Mouse (Mus musculus) embryonic facial prominence, embryonic 13.5 days (tissue): ENCODE measurements around the gene Zap70. TPM values are rescaled to one million over a fixed set of nuclear protein-coding genes. Genes with fewer than 3 reads are reported as not detected.
A peak's percentile ranks its signal among the peaks of the same experiment; 100 is the strongest.

ENCODE experiments used
- ATAC-seq: fragments of 200-750 bp; cut with Nextera tagmentation; 2 replicates; pipeline ENCODE4 v1.8.0; 2017; ENCODE audit warnings: low read depth; ENCODE audit not compliant: insufficient number of reproducible peaks, insufficient read depth, low FRiP score, low TSS enrichment
- H3K27ac ChIP-seq: fragments of 300-500 bp; sonication (generic); 2 replicates; pipeline ENCODE4 v1.5.1; 2015; ENCODE audit warnings: moderate library complexity, mild to moderate bottlenecking, inconsistent platforms
- H3K27me3 ChIP-seq: fragments of 300-500 bp; sonication (generic); 2 replicates; pipeline ENCODE4 v1.6.1; 2015; ENCODE audit warnings: mild to moderate bottlenecking, inconsistent platforms
- H3K36me3 ChIP-seq: fragments of 300-500 bp; sonication (generic); 2 replicates; pipeline ENCODE4 v1.6.1; 2015; ENCODE audit warnings: mild to moderate bottlenecking, inconsistent platforms
- H3K4me1 ChIP-seq: fragments of 300-500 bp; sonication (generic); 2 replicates; pipeline ENCODE4 v1.6.1; 2015; ENCODE audit warnings: inconsistent platforms
- H3K4me2 ChIP-seq: fragments of 300-500 bp; sonication (generic); 2 replicates; pipeline ENCODE4 v1.6.1; 2015; ENCODE audit warnings: moderate library complexity, mild to moderate bottlenecking, inconsistent platforms
- H3K4me3 ChIP-seq: fragments of 300-500 bp; sonication (generic); 2 replicates; pipeline ENCODE4 v1.5.1; 2015; ENCODE audit warnings: mild to moderate bottlenecking, inconsistent platforms
- H3K9ac ChIP-seq: fragments of 300-500 bp; sonication (generic); 2 replicates; pipeline ENCODE4 v1.6.1; 2015; ENCODE audit warnings: mild to moderate bottlenecking, inconsistent platforms
- H3K9me3 ChIP-seq: fragments of 300-500 bp; sonication (generic); 2 replicates; pipeline ENCODE4 v1.6.1; 2016; ENCODE audit warnings: inconsistent platforms
- WGBS: fragments of 180-500 bp; shearing (Covaris S2); methylation state at CpG from one replicate; pipeline ENCODE4 v1.1.7; 2015; ENCODE audit warnings: mixed read lengths; 5-methylcytosine and 5-hydroxymethylcytosine counted together
- polyA plus RNA-seq: library from polyadenylated mRNA; unstranded; fragments of >200 nt; fragmentation: Nextera tagmentation; extraction: Ambion mirVana; gene quantifications from 2 replicates; pipeline ENCODE4 v1.2.1, GENCODE M21; 2015

The Zap70 gene
- polyA plus RNA-seq, 1 experiment from 2014 or later, result 0.62 TPM

- H3K4me3 ChIP-seq, result no peak overlapping the region
- H3K36me3 ChIP-seq, result no peaks in the 10 kb centered on the region
- no peaks in the 10 kb centered on the region for H3K9me3 ChIP-seq
- H3K27me3 ChIP-seq, result 0 out of 2 replicates have a peak, but pooled peaks cover 6% of the 10 kb centered on the region
- no peak for ATAC-seq
- WGBS, result 88% methylated on average over 13 of the region's 13 CpGs
- H3K27ac ChIP-seq, result no peak overlapping the region
- peaks cover 9% of the 10 kb centered on the region; the same call in 1 of the 2 replicates for H3K4me1 ChIP-seq
- H3K9ac ChIP-seq, result no peak overlapping the region
- no peak overlapping the region for H3K4me2 ChIP-seq
Measured at GRCm38 (mm10) chr1:36780793-36781192, 19.2 kb downstream of the Zap70 start.

- WGBS, result 81% methylated on average over 11 of the region's 11 CpGs
- ATAC-seq, result no peak
Measured at GRCm38 (mm10) chr1:36782476-36782875, 20.9 kb downstream of the Zap70 start.

DNA sequence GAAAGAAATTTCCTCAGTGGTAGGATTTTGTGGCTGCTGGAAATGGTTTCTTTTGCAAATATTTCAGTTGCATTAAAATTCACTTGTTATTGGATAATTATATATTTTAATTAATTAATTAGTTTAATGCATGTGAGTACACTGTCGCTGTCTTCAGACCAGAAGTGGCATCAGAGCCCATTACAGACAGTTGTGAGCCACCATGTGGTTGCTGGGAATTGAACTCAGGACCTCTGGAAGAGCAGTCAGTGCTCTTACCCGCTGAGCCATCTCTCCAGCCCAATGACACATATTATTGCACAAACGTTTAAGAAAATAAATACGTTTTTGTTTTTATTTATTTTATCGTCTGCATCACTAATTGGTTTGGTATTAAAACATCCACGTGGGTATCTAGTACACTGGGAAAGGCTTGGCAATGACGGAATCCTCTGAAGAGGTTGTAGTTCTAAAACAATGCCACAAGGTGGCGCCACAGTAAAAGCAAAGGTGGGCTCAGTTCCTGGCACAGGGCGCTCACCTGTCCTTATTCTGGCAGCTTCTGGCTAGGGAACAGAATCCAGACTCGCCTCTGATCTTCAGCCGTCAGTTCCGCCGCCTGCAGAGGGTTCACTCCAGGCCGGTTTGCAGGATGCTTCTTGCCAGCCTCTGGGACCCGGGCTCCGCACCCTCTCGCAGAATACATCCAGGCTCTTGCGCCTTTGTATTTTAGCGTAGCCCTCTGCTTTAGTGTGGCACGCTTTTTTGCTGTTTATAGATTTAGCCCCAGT, 23.0 kb downstream of the Zap70 start:
- Histone ChIP-seq H3K4me2 (peak overlapping the region; percentile 90), H3K9ac (peak overlapping the region; percentile 69), H3K4me1 (peaks cover 9% of the 10 kb centered on the region; the same call in 1 of the 2 replicates), H3K36me3 (no peaks in the 10 kb centered on the region), H3K4me3 (peak overlapping the region; percentile 46), H3K9me3 (no peaks in the 10 kb centered on the region), H3K27me3 (0 out of 2 replicates have a peak, but pooled peaks cover 6% of the 10 kb centered on the region), H3K27ac (no peak overlapping the region)
- ATAC-seq, result no peak
- 3% methylated on average over 20 of the region's 20 CpGs for WGBS

More at GRCm38 (mm10) chr1:36782476-36782875, 20.9 kb downstream of the Zap70 start:
- no peak overlapping the region for H3K4me2 ChIP-seq
- no peak overlapping the region for H3K4me3 ChIP-seq
- H3K27me3 ChIP-seq, result 0 out of 2 replicates have a peak, but pooled peaks cover 6% of the 10 kb centered on the region
- peaks cover 9% of the 10 kb centered on the region; the same call in 1 of the 2 replicates for H3K4me1 ChIP-seq
- no peak overlapping the region for H3K27ac ChIP-seq
- H3K9ac ChIP-seq, result no peak overlapping the region
- H3K9me3 ChIP-seq, result no peaks in the 10 kb centered on the region
- H3K36me3 ChIP-seq, result no peaks in the 10 kb centered on the region

DNA sequence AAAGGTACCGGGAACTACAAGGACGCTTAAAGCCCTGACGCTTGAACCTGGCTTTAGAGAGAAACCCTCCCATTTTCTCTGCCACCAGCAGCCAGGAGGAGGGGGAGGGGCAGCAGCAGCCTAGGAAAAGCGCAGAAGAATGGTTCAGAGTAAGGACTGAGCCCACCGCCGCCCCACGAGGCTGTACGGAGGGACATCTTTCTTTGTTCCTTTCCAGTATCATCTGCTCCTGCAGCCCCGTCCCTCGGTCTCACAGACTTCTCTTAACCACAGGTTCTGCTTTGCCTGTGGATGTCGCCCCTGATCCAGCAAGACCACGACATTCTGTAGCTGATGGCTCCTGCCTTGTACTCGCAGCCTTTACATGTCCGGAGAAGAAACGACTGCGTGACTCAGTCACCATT, 23.6 kb downstream of the Zap70 start:
- Histone ChIP-seq H3K4me1 (peaks cover 9% of the 10 kb centered on the region; the same call in 1 of the 2 replicates), H3K9ac (peak overlapping the region; percentile 69), H3K4me2 (peak overlapping the region; percentile 90), H3K9me3 (no peaks in the 10 kb centered on the region), H3K27ac (no peak overlapping the region), H3K27me3 (0 out of 2 replicates have a peak, but pooled peaks cover 6% of the 10 kb centered on the region), H3K36me3 (no peaks in the 10 kb centered on the region), H3K4me3 (peak overlapping the region; percentile 46)
- ATAC-seq, result no peak
- 3% methylated on average over 16 of the region's 16 CpGs for WGBS

DNA sequence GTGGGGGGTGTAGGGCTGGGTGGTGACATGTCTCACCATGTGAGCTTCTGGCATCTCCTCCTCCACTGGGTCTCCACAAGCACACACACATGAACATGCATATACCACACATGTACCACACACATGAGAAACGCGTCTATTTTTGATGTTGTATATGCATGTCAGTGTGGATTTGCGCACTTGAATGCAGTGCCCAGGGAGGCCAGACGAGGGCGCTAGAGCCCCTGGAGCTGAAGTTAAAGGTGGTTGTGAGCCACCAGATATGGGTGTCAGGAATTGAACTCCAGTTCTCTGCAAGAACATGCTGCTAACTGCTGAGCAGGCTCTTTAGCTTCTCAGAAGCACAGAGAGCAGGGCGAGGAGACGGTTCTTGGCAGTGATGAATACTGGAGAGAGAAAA, 24.8 kb downstream of the Zap70 start:
- no peak overlapping the region for H3K27ac ChIP-seq
- no peak for ATAC-seq
- 89% methylated on average over 7 of the region's 7 CpGs for WGBS
- H3K27me3 ChIP-seq, result 0 out of 2 replicates have a peak, but pooled peaks cover 6% of the 10 kb centered on the region
- no peak overlapping the region for H3K9ac ChIP-seq
- H3K4me3 ChIP-seq, result no peak overlapping the region
- no peaks in the 10 kb centered on the region for H3K9me3 ChIP-seq
- H3K36me3 ChIP-seq, result peaks cover 8% of the 10 kb centered on the region
- H3K4me2 ChIP-seq, result no peak overlapping the region
- H3K4me1 ChIP-seq, result peaks cover 9% of the 10 kb centered on the region; the same call in 1 of the 2 replicates

- peaks cover 9% of the 10 kb centered on the region; the same call in 1 of the 2 replicates for H3K4me1 ChIP-seq
Measured at GRCm38 (mm10) chr1:36789416-36789815, 27.8 kb downstream of the Zap70 start.

DNA sequence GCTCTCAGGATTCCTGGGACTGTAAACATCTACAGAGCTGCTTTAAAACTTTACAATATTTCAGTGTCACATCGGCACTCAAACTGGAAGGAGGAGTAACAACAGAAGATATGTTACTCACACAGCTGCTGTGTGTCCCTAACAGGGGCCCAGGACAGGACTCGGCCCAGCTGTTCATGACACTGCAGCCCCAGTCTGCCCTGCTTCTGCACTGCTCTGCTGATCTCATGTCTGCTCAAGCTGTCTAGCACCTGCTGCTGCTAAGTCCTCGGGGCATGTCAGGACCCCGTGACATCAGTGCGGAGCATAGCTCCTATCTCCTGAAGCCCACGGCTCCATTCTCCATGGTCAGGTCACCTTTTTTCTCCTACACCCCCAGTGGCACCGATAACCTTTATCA, 35.1 kb downstream of the Zap70 start:
- Histone ChIP-seq H3K27me3 (no peaks in the 10 kb centered on the region), H3K27ac (no peak overlapping the region), H3K36me3 (peaks cover 93% of the 10 kb centered on the region), H3K9me3 (no peaks in the 10 kb centered on the region), H3K9ac (no peak overlapping the region), H3K4me1 (no peaks in the 10 kb centered on the region), H3K4me2 (no peak overlapping the region), H3K4me3 (no peak overlapping the region)
- 90% methylated on average over 7 of the region's 7 CpGs for WGBS
- no peak for ATAC-seq

More at GRCm38 (mm10) chr1:36789416-36789815, 27.8 kb downstream of the Zap70 start:
- H3K36me3 ChIP-seq, result peaks cover 37% of the 10 kb centered on the region
- no peaks in the 10 kb centered on the region for H3K9me3 ChIP-seq
- no peak overlapping the region for H3K9ac ChIP-seq
- no peak for ATAC-seq
- no peak overlapping the region for H3K4me2 ChIP-seq
- no peak overlapping the region for H3K27ac ChIP-seq
- 68% methylated on average over 8 of the region's 8 CpGs for WGBS
- no peak overlapping the region for H3K4me3 ChIP-seq
- H3K27me3 ChIP-seq, result no peaks in the 10 kb centered on the region

- Histone ChIP-seq H3K9me3 (no peaks in the 10 kb centered on the region), H3K27me3 (no peaks in the 10 kb centered on the region), H3K36me3 (peaks cover 95% of the 10 kb centered on the region), H3K9ac (no peak overlapping the region), H3K4me2 (no peak overlapping the region), H3K4me3 (no peak overlapping the region), H3K27ac (no peak overlapping the region), H3K4me1 (no peaks in the 10 kb centered on the region)
- no peak for ATAC-seq
- WGBS, result 84% methylated on average over 10 of the region's 10 CpGs
Measured at GRCm38 (mm10) chr1:36797481-36797880, 35.9 kb downstream of the Zap70 start.

DNA sequence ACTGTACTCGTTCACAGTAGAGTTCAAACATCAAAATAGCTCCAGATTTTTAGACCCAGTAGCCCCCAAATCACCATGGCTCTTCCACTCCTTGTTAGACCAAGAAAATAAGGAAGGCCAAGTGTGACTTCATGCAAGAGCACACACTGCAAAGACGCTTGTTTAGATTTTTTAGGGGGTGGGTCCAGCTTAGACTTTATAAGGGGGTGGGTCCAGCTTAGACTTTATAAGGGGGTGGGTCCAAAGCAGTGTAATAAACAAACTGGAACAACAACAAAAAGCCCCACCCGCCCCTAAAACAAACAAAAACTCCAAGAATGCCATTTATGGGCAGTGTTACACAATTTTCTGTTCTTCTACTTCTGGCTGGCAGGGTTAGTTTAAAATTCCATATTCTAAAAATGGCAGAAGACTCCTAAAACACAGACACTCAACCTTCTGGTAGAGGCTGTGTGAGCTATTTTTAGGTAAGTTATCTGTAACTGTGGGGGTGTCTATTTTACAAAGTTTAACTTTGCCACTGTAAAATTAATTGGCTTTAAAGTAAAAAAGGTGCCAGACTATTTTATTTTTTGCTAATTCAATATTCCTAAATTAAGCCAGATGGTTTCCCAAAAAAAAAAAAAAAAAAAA, 38.9 kb downstream of the Zap70 start:
- WGBS, result 85% methylated on average over 3 of the region's 3 CpGs
- Histone ChIP-seq H3K27me3 (no peaks in the 10 kb centered on the region), H3K4me1 (no peaks in the 10 kb centered on the region), H3K36me3 (peaks cover 92% of the 10 kb centered on the region), H3K27ac (no peak overlapping the region), H3K9me3 (no peaks in the 10 kb centered on the region), H3K4me2 (no peak overlapping the region), H3K4me3 (no peak overlapping the region), H3K9ac (no peak overlapping the region)
- no peak for ATAC-seq

DNA sequence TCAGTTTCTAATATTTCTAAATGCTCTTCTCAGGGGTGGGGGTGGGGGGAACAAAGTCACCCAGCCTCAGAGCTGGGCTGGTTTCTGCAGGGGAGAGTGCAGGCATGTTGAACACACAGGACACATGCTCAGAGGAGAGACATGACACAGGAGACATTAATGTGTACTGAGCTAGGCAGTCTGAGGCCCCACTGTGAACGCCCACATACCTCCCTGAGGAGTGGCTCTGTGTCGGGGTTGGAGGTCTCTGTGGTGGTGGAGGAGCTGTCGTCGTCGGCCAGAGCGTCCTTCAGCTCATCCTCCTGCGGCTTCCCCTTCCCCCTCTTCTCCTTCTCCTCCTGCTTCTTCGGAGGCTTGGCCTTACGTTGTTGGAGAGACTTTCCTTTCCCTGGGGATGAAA, 42.7 kb downstream of the Zap70 start:
- Histone ChIP-seq H3K9me3 (no peaks in the 10 kb centered on the region), H3K4me2 (no peak overlapping the region), H3K36me3 (peaks cover 91% of the 10 kb centered on the region), H3K27me3 (no peaks in the 10 kb centered on the region), H3K9ac (no peak overlapping the region), H3K4me1 (no peaks in the 10 kb centered on the region), H3K27ac (no peak overlapping the region), H3K4me3 (no peak overlapping the region)
- 49% methylated on average over 9 of the region's 9 CpGs for WGBS
- ATAC-seq, result no peak

- H3K27ac ChIP-seq, result no peak overlapping the region
- no peak overlapping the region for H3K9ac ChIP-seq
- H3K27me3 ChIP-seq, result no peaks in the 10 kb centered on the region
- H3K4me2 ChIP-seq, result no peak overlapping the region
- no peaks in the 10 kb centered on the region for H3K4me1 ChIP-seq
- no peaks in the 10 kb centered on the region for H3K9me3 ChIP-seq
- peaks cover 91% of the 10 kb centered on the region for H3K36me3 ChIP-seq
- WGBS, result 93% methylated on average over 4 of the region's 4 CpGs
- no peak overlapping the region for H3K4me3 ChIP-seq
- ATAC-seq, result no peak
Measured at GRCm38 (mm10) chr1:36804833-36805232, 43.2 kb downstream of the Zap70 start.
